Mouse (Mus musculus) naive thymus-derived CD4-positive, alpha-beta T cell, adult 2 months (primary cell): Measurements from ENCODE around the gene Kif2a.
"Not testable (repeated sequence)": the region's sequence is repeated elsewhere in the genome, so short reads cannot be mapped to it uniquely, and the experiment has no call there.

Experiments used
- DNase-seq: peaks from one replicate; pipeline ENCODE4 v3.0.0-alpha.2; 2011; ENCODE audit warnings: low read depth

The Kif2a gene

GRCm38 (mm10) chr13:106936256-106937137 lies 85.4 kb downstream of the Kif2a start, which contains the start of gene Ipo11:
Gene Ipo11 (minus strand): TSS chr13:106936958.
- DNase-seq: peak; percentile 93

- DNase-seq: peak; percentile 13
Observed at GRCm38 (mm10) chr13:106935871-106936255, 86.1 kb downstream of the Kif2a start.

GRCm38 (mm10) chr13:106929201-106929600 lies 92.7 kb downstream of the Kif2a start:
- DNase-seq: no peak

GRCm38 (mm10) chr13:106928296-106928695 lies 93.6 kb downstream of the Kif2a start:
- no peak for DNase-seq

GRCm38 (mm10) chr13:106925921-106926320 lies 96.0 kb downstream of the Kif2a start:
- not testable (repeated sequence) for DNase-seq

GRCm38 (mm10) chr13:106918322-106919050 lies 103.4 kb downstream of the Kif2a start:
- DNase-seq: peak; percentile 60

- no peak for DNase-seq
Observed at GRCm38 (mm10) chr13:106913125-106913736, 108.7 kb downstream of the Kif2a start.

GRCm38 (mm10) chr13:106910096-106910495 lies 111.8 kb downstream of the Kif2a start:
- DNase-seq: no peak
